Mouse (Mus musculus) liver, embryonic 13.5 days (tissue): ENCODE measurements at regions not wholly inside any gene's neighbourhood (a gene's known extent, or its start where the extent isn't known, plus 50 kb on each side); places are given as distances from the start of the nearest gene placed in this dataset.

Experiments used
- ATAC-seq: fragments of 200-750 bp; cut with Nextera tagmentation; 2 replicates; pipeline ENCODE4 v1.8.0; 2017; ENCODE audit warnings: low read depth, mild to moderate bottlenecking, moderate number of reproducible peaks, moderate library complexity
- DNase-seq: peaks from one replicate; pipeline ENCODE4 v3.0.0; 2022
- H3K27ac ChIP-seq: fragments of 300-500 bp; sonication (generic); 2 replicates; pipeline ENCODE4 v1.5.1; 2015; ENCODE audit warnings: moderate library complexity, mild to moderate bottlenecking, inconsistent platforms
- H3K27me3 ChIP-seq: fragments of 300-500 bp; sonication (generic); 2 replicates; pipeline ENCODE4 v1.6.1; 2015; ENCODE audit warnings: mild to moderate bottlenecking, inconsistent platforms
- H3K36me3 ChIP-seq: fragments of 300-500 bp; sonication (generic); 2 replicates; pipeline ENCODE4 v1.6.1; 2015; ENCODE audit warnings: mild to moderate bottlenecking, inconsistent platforms
- H3K4me1 ChIP-seq: fragments of 300-500 bp; sonication (generic); replicated peaks from 2 replicates; pipeline ENCODE4 v1.6.1; 2015; ENCODE audit warnings: inconsistent platforms
- H3K4me2 ChIP-seq: fragments of 300-500 bp; sonication (generic); 2 replicates; pipeline ENCODE4 v1.6.1; 2015; ENCODE audit warnings: inconsistent platforms, mild to moderate bottlenecking, moderate library complexity
- H3K4me3 ChIP-seq: fragments of 300-500 bp; sonication (generic); replicated peaks from 2 replicates; pipeline ENCODE4 v1.5.1; 2015; ENCODE audit warnings: mild to moderate bottlenecking, inconsistent platforms
- H3K9ac ChIP-seq: fragments of 300-500 bp; sonication (generic); 2 replicates; pipeline ENCODE4 v1.6.1; 2015; ENCODE audit warnings: mild to moderate bottlenecking, inconsistent platforms
- H3K9me3 ChIP-seq: fragments of 300-500 bp; sonication (generic); replicated peaks from 2 replicates; pipeline ENCODE4 v1.6.1; 2016; ENCODE audit warnings: inconsistent platforms
- WGBS: fragments of 180-500 bp; shearing (Covaris S2); methylation state at CpG from one replicate; pipeline ENCODE4 v1.1.7; 2015; ENCODE audit not compliant: insufficient replicate concordance; 5-methylcytosine and 5-hydroxymethylcytosine counted together

- DNase-seq, result no peak
- no peak overlapping the region for H3K4me3 ChIP-seq
- 43% methylated on average over 6 of the region's 6 CpGs for WGBS
- peaks cover 18% of the 10 kb centered on the region for H3K4me1 ChIP-seq
- H3K9me3 ChIP-seq, result no peaks in the 10 kb centered on the region
- ATAC-seq, result no peak
- no peak overlapping the region for H3K9ac ChIP-seq
- H3K4me2 ChIP-seq, result no peak overlapping the region
- H3K27me3 ChIP-seq, result no peaks in the 10 kb centered on the region
- no peaks in the 10 kb centered on the region for H3K36me3 ChIP-seq
- H3K27ac ChIP-seq, result no peak overlapping the region
Measured at GRCm38 (mm10) chr14:25229569-25229968, 229.4 kb upstream of the Zmiz1 start.

- no peaks in the 10 kb centered on the region for H3K27me3 ChIP-seq
- no peaks in the 10 kb centered on the region for H3K36me3 ChIP-seq
- H3K27ac ChIP-seq, result no peak overlapping the region
- no peak overlapping the region for H3K4me3 ChIP-seq
- no peak for DNase-seq
- H3K9ac ChIP-seq, result no peak overlapping the region
- H3K9me3 ChIP-seq, result no peaks in the 10 kb centered on the region
- ATAC-seq, result peak; percentile 78
- WGBS, result 53% methylated on average over 1 of the region's 1 CpGs
- H3K4me2 ChIP-seq, result no peak overlapping the region
- peaks cover 7% of the 10 kb centered on the region for H3K4me1 ChIP-seq
Measured at GRCm38 (mm10) chr14:25231881-25232280, 227.1 kb upstream of the Zmiz1 start.

- Histone ChIP-seq H3K36me3 (no peaks in the 10 kb centered on the region), H3K27me3 (no peaks in the 10 kb centered on the region), H3K9me3 (no peaks in the 10 kb centered on the region), H3K27ac (no peak overlapping the region), H3K9ac (no peak overlapping the region), H3K4me3 (no peak overlapping the region), H3K4me2 (no peak overlapping the region), H3K4me1 (no peaks in the 10 kb centered on the region)
- DNase-seq, result no peak
- ATAC-seq, result no peak
- 66% methylated on average over 13 of the region's 13 CpGs for WGBS
Measured at GRCm38 (mm10) chr14:25236421-25236973, 222.5 kb upstream of the Zmiz1 start.

- Histone ChIP-seq H3K4me3 (no peak overlapping the region), H3K4me2 (no peak overlapping the region), H3K27ac (no peak overlapping the region), H3K36me3 (no peaks in the 10 kb centered on the region), H3K9ac (no peak overlapping the region), H3K9me3 (no peaks in the 10 kb centered on the region), H3K4me1 (no peaks in the 10 kb centered on the region; the same call in 1 of the 2 replicates), H3K27me3 (no peaks in the 10 kb centered on the region)
- 65% methylated on average over 3 of the region's 3 CpGs for WGBS
- DNase-seq (no peak), ATAC-seq (no peak)
Measured at GRCm38 (mm10) chr14:25239335-25239960, 219.5 kb upstream of the Zmiz1 start.

- DNase-seq, result no peak
- ATAC-seq, result no peak
- H3K27ac ChIP-seq, result no peak overlapping the region
- H3K4me3 ChIP-seq, result no peak overlapping the region
- no peaks in the 10 kb centered on the region for H3K27me3 ChIP-seq
- no peaks in the 10 kb centered on the region for H3K36me3 ChIP-seq
- no peaks in the 10 kb centered on the region; the same call in 1 of the 2 replicates for H3K4me1 ChIP-seq
- WGBS, result 73% methylated on average over 5 of the region's 5 CpGs
- H3K9ac ChIP-seq, result no peak overlapping the region
- H3K4me2 ChIP-seq, result no peak overlapping the region
- H3K9me3 ChIP-seq, result no peaks in the 10 kb centered on the region
Measured at GRCm38 (mm10) chr14:25242753-25243152, 216.2 kb upstream of the Zmiz1 start.

- Histone ChIP-seq H3K9me3 (no peaks in the 10 kb centered on the region), H3K4me2 (no peak overlapping the region), H3K27me3 (no peaks in the 10 kb centered on the region), H3K9ac (no peak overlapping the region), H3K36me3 (no peaks in the 10 kb centered on the region), H3K27ac (no peak overlapping the region), H3K4me1 (no peaks in the 10 kb centered on the region; the same call in 1 of the 2 replicates), H3K4me3 (no peak overlapping the region)
- ATAC-seq (no peak), DNase-seq (no peak)
- WGBS, result 25% methylated on average over 4 of the region's 4 CpGs
Measured at GRCm38 (mm10) chr14:25243289-25243688, 215.7 kb upstream of the Zmiz1 start.

- H3K27ac ChIP-seq, result no peak overlapping the region
- no peaks in the 10 kb centered on the region for H3K36me3 ChIP-seq
- H3K4me1 ChIP-seq, result no peaks in the 10 kb centered on the region; the same call in 1 of the 2 replicates
- no peak for DNase-seq
- no peak overlapping the region for H3K4me2 ChIP-seq
- H3K9ac ChIP-seq, result no peak overlapping the region
- no peak overlapping the region for H3K4me3 ChIP-seq
- no peaks in the 10 kb centered on the region for H3K9me3 ChIP-seq
- no peaks in the 10 kb centered on the region for H3K27me3 ChIP-seq
- WGBS, result 63% methylated on average over 5 of the region's 5 CpGs
- no peak for ATAC-seq
Measured at GRCm38 (mm10) chr14:25243698-25244097, 215.3 kb upstream of the Zmiz1 start.

GRCm38 (mm10) chr14:25244841-25245240 lies 214.1 kb upstream of the Zmiz1 start:
- ATAC-seq, result no peak
- H3K9ac ChIP-seq, result no peak overlapping the region
- no peaks in the 10 kb centered on the region for H3K27me3 ChIP-seq
- H3K36me3 ChIP-seq, result no peaks in the 10 kb centered on the region
- H3K4me1 ChIP-seq, result no peaks in the 10 kb centered on the region; the same call in 1 of the 2 replicates
- H3K27ac ChIP-seq, result no peak overlapping the region
- no peak for DNase-seq
- H3K4me3 ChIP-seq, result no peak overlapping the region
- H3K9me3 ChIP-seq, result no peaks in the 10 kb centered on the region
- WGBS, result 76% methylated on average over 6 of the region's 6 CpGs
- no peak overlapping the region for H3K4me2 ChIP-seq

GRCm38 (mm10) chr14:25245691-25246090 lies 213.3 kb upstream of the Zmiz1 start:
- Histone ChIP-seq H3K4me3 (no peak overlapping the region), H3K27me3 (no peaks in the 10 kb centered on the region), H3K4me2 (no peak overlapping the region), H3K9ac (no peak overlapping the region), H3K36me3 (no peaks in the 10 kb centered on the region), H3K27ac (no peak overlapping the region), H3K9me3 (no peaks in the 10 kb centered on the region), H3K4me1 (no peaks in the 10 kb centered on the region; the same call in 1 of the 2 replicates)
- no peak for DNase-seq
- 59% methylated on average over 4 of the region's 4 CpGs for WGBS
- ATAC-seq, result no peak

- Histone ChIP-seq H3K4me2 (no peak overlapping the region), H3K27ac (no peak overlapping the region), H3K36me3 (no peaks in the 10 kb centered on the region), H3K4me3 (no peak overlapping the region), H3K9ac (no peak overlapping the region), H3K4me1 (no peaks in the 10 kb centered on the region), H3K27me3 (no peaks in the 10 kb centered on the region), H3K9me3 (no peaks in the 10 kb centered on the region)
- no peak for ATAC-seq
- no peak for DNase-seq
- 65% methylated on average over 3 of the region's 3 CpGs for WGBS
Measured at GRCm38 (mm10) chr14:25248941-25249340, 210.0 kb upstream of the Zmiz1 start.

GRCm38 (mm10) chr14:25253016-25253850 lies 205.8 kb upstream of the Zmiz1 start:
- no peak overlapping the region for H3K9ac ChIP-seq
- no peaks in the 10 kb centered on the region for H3K27me3 ChIP-seq
- 78% methylated on average over 15 of the region's 15 CpGs for WGBS
- H3K36me3 ChIP-seq, result no peaks in the 10 kb centered on the region
- ATAC-seq (no peak), DNase-seq (no peak)
- H3K4me1 ChIP-seq, result no peaks in the 10 kb centered on the region
- H3K4me3 ChIP-seq, result no peak overlapping the region
- no peak overlapping the region for H3K4me2 ChIP-seq
- no peak overlapping the region for H3K27ac ChIP-seq
- H3K9me3 ChIP-seq, result no peaks in the 10 kb centered on the region
